Mouse (Mus musculus): Measurements from ENCODE around the gene Mt3.

The Mt3 gene

GRCm38 (mm10) chr8:94184357-94184843, 32.0 kb downstream of the Mt3 start:
- in situ Hi-C loops (cut with MboI, MseI) = no loop called here

DNA sequence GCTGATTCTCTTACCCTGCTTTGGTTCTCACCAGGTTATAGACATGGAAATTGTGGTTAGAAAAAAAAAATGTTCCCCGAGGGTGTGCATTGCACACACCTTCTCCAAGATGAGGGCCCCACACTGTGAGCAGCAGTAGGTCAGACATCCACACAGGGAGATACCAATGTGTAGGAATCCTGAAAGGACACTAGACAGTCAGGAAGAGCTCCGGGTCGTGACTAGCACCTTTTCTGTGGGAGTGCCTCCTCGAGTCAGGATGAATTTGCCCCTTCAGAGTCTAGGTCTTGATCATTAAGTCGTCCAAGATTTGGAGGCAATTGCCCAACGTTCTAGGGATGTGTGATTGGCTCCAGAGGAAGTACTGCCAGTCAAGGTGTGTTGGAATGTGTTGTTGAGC, 33.4 kb downstream of the Mt3 start:
- in situ Hi-C loops (cut with MboI, MseI) = no loop called here

GRCm38 (mm10) chr8:94186542-94186941, 34.1 kb downstream of the Mt3 start:
- in situ Hi-C loops (cut with MboI, MseI) = no loop called here

GRCm38 (mm10) chr8:94187290-94188002, 35.0 kb downstream of the Mt3 start:
- in situ Hi-C loops (cut with MboI, MseI) = no loop called here

DNA sequence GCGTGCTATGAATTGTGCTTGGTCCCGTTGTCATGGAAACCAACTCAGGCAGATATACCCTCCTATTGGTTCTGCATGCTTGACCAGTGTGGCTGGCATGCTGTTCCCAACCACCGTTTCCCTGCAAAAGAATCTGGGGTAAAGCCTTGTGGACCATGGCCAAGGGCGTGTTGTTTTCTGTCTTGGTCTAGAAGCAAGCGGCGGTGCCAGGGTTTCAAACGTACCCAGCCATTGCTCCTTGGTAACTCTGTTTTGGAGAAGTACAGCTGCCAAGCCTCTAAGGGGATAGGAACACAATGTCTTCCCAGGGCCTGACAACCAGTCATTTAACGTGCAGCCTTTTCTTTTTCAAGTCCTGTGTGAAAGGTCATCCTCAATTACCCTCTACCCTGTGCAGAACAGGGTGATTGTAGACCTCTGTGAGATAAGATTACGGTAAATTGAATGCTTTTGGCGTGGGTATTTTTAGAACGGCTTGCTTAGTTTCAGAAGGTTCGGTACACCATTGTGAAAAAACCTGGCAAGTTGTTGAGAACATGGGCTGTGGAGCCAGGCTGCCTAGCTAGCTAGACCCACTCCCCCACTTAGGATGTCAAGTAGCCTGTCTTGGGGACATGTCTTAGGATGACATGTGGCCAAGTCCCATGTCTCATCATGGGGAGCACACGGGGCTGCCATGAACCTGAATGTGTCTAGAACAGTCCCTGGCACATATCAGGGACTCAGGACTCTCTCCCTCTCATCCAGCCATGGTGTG, 37.0 kb downstream of the Mt3 start:
- in situ Hi-C loops (cut with MboI, MseI) = no loop called here

DNA sequence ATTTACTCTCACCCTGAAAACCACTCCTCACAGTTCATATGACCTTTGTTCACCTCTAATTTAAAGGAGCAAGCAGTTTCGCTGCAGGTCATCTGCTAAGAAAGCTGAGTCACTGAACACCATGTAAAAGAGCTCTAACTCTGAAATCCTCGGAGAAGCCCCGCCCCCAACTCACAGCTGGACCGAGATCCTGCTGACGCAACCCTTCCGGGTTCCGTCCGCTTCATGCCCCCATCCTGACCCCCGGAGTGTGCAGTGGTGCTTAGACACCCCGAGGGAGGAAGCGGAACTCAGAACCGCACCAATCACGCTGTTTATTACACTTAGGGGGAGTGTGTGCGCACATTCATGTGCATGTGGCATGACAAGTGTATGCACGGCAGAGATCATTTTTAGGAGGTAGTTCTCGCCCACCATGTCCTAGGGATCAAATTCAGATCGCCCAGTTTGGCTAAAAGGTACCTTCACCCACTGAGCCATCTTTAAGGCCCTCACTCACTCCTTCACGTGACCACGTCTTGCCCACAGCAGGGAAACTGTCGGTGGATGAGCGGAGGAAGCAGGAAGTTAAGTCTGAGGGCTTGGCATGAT, 38.8 kb downstream of the Mt3 start:
- in situ Hi-C loops (cut with MboI, MseI) = no loop called here

GRCm38 (mm10) chr8:94192926-94193325, 40.5 kb downstream of the Mt3 start:
- in situ Hi-C loops (cut with MboI, MseI) = no loop called here

- in situ Hi-C loops (cut with MboI, MseI) = loop anchor here (5.0 kb wide), 2 partner anchors 87 to 92 kb away; no protein-coding TSS in a partner anchor
Observed at GRCm38 (mm10) chr8:94194591-94195223, 42.3 kb downstream of the Mt3 start.

GRCm38 (mm10) chr8:94199202-94199869, 46.9 kb downstream of the Mt3 start:
- in situ Hi-C loops (cut with MboI, MseI) = loop anchor here (5.0 kb wide), 2 partner anchors 92 to 97 kb away; no protein-coding TSS in a partner anchor

All from T-helper 17 cell (primary cell).